Mouse (Mus musculus) induced T-regulatory cell, adult 2 months (primary cell): Measurements from ENCODE around the gene Card14.
A peak's percentile ranks its signal among the peaks of the same experiment; 100 is the strongest.
"Not testable (repeated sequence)": the region's sequence is repeated elsewhere in the genome, so short reads cannot be mapped to it uniquely, and the experiment has no call there.

Experiments used
- DNase-seq: peaks from one replicate; pipeline ENCODE4 v3.0.0-alpha.2; 2012; ENCODE audit warnings: low read depth

Gene Card14

GRCm38 (mm10) chr11:119355443-119356385, 48.1 kb downstream of the Card14 start, which contains the start of the genes Sgsh and Slc26a11:
Gene Sgsh (minus strand): TSS chr11:119355536.
Gene Slc26a11 (plus strand): TSS chr11:119355557.
- DNase-seq, result peak; percentile 83

- DNase-seq, result no peak
These were observed 51.5 kb downstream of the Card14 start for GRCm38 (mm10) chr11:119359089-119359488.

- no peak for DNase-seq
These were observed 55.4 kb downstream of the Card14 start for GRCm38 (mm10) chr11:119362769-119363533.

GRCm38 (mm10) chr11:119363534-119364145, 56.1 kb downstream of the Card14 start:
- DNase-seq, result peak; percentile 87

GRCm38 (mm10) chr11:119375425-119375824, 67.9 kb downstream of the Card14 start:
- no peak for DNase-seq

GRCm38 (mm10) chr11:119377326-119377725, 69.8 kb downstream of the Card14 start:
- no peak for DNase-seq

GRCm38 (mm10) chr11:119378551-119378950, 71.0 kb downstream of the Card14 start:
- DNase-seq, result no peak

- no peak for DNase-seq
These were observed 74.2 kb downstream of the Card14 start for GRCm38 (mm10) chr11:119381631-119382337.

- DNase-seq, result no peak
These were observed 74.8 kb downstream of the Card14 start for GRCm38 (mm10) chr11:119382338-119382850.

- peak; percentile 74 for DNase-seq
These were observed 77.3 kb downstream of the Card14 start for GRCm38 (mm10) chr11:119384904-119385303.

- DNase-seq, result peak; percentile 51
These were observed 78.7 kb downstream of the Card14 start for GRCm38 (mm10) chr11:119386306-119386705.

GRCm38 (mm10) chr11:119387273-119387672, 79.7 kb downstream of the Card14 start:
- not testable (repeated sequence) for DNase-seq

GRCm38 (mm10) chr11:119389851-119390270, 82.3 kb downstream of the Card14 start:
- peak; percentile 59 for DNase-seq

GRCm38 (mm10) chr11:119390271-119391231, 83.0 kb downstream of the Card14 start:
- peak; percentile 79 for DNase-seq

GRCm38 (mm10) chr11:119391386-119392000, 83.9 kb downstream of the Card14 start:
- peak; percentile 65 for DNase-seq

GRCm38 (mm10) chr11:119392001-119392614, 84.5 kb downstream of the Card14 start:
- DNase-seq, result peak; percentile 86

GRCm38 (mm10) chr11:119392800-119393482, 85.4 kb downstream of the Card14 start, which contains the start of gene Rnf213:
Gene Rnf213 (plus strand): TSS chr11:119393100.
- peak; percentile 89 for DNase-seq

GRCm38 (mm10) chr11:119393483-119393804, 85.9 kb downstream of the Card14 start:
- no peak for DNase-seq

GRCm38 (mm10) chr11:119394210-119394609, 86.6 kb downstream of the Card14 start:
- no peak for DNase-seq
